ENCODE assay signal across 18 mouse cellular contexts in the genomic region with DNA sequence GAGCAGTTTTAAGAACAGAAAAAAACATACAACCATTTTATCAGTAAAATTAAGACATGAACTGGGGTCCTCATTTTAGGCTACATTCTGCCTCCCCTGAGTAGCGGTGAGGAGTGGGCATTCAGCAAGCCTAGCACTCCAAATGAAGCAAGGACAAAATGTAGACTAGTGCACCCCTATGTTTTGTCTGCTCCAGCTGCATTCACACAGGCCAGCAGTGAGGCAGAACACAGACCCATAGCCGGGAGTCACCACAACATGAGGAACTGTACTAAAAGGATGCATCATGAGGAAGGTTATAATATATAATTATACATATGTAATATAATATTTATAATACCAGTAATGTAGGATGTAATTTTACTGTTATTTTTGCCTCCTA.
DNase-seq lines count a peak whose midpoint lies in the region; ATAC-seq lines count a peak whose summit lies in the region.
"Had no signal": no experiment of that assay in that cellular context is flagged by ENCODE, and none has a peak within 500 bp of the region (broad histone marks: within the 10 kb centered on the region; RNA-seq: fewer than 3 reads in every experiment).

No protein-coding gene starts in this region.

- H3K9me3 ChIP-seq in midbrain, embryonic 11.5 days (ENCODE audit: control insufficient read depth, low read length) = no peaks in the 10 kb centered on the region
- no peaks in the 10 kb centered on the region for H3K9me3 ChIP-seq in midbrain, embryonic 10.5 days (replicated peaks)
- H3K9me3 ChIP-seq in hindbrain, embryonic 12.5 days (replicated peaks) = no peaks in the 10 kb centered on the region
- H3K9me3 ChIP-seq in midbrain, embryonic 14.5 days (ENCODE audit: control insufficient read depth, low read length) = no peaks in the 10 kb centered on the region
- H3K9me3 ChIP-seq: embryonic facial prominence, embryonic 13.5 days; limb, embryonic 13.5 days had no signal

- WGBS in midbrain, embryonic 11.5 days = 80% methylated on average over 2 of the region's 2 CpGs
- WGBS in midbrain, embryonic 10.5 days = 86% methylated on average over 2 of the region's 2 CpGs
- 61% methylated on average over 2 of the region's 2 CpGs for WGBS in hindbrain, embryonic 12.5 days
- 40% methylated on average over 2 of the region's 2 CpGs for WGBS in midbrain, embryonic 14.5 days

- no peak overlapping the region for H3K4me2 ChIP-seq in midbrain, embryonic 11.5 days
- no peak overlapping the region for H3K4me2 ChIP-seq in hindbrain, embryonic 12.5 days (replicated peaks)
- 0 out of 2 replicates have a peak overlapping the region, but pooled peaks have one; percentile 13 for H3K4me2 ChIP-seq in midbrain, embryonic 14.5 days (ENCODE audit: low read length)
- H3K4me2 ChIP-seq: embryonic facial prominence, embryonic 13.5 days; limb, embryonic 13.5 days had no signal

- H3K36me3 ChIP-seq in midbrain, embryonic 11.5 days (ENCODE audit: control insufficient read depth, insufficient read depth, low read length) = no peaks in the 10 kb centered on the region
- no peaks in the 10 kb centered on the region for H3K36me3 ChIP-seq in midbrain, embryonic 10.5 days
- no peaks in the 10 kb centered on the region for H3K36me3 ChIP-seq in hindbrain, embryonic 12.5 days
- H3K36me3 ChIP-seq in midbrain, embryonic 14.5 days (ENCODE audit: control insufficient read depth, insufficient read depth, low read length) = no peaks in the 10 kb centered on the region
- H3K36me3 ChIP-seq: embryonic facial prominence, embryonic 13.5 days; limb, embryonic 13.5 days had no signal

- H3K27me3 ChIP-seq in midbrain, embryonic 11.5 days (ENCODE audit: control insufficient read depth, insufficient read depth, low read length) = no peaks in the 10 kb centered on the region
- H3K27me3 ChIP-seq in midbrain, embryonic 10.5 days (ENCODE audit: low read depth, poor library complexity, severe bottlenecking) = no peaks in the 10 kb centered on the region
- no peaks in the 10 kb centered on the region for H3K27me3 ChIP-seq in hindbrain, embryonic 12.5 days
- no peaks in the 10 kb centered on the region for H3K27me3 ChIP-seq in midbrain, embryonic 14.5 days (ENCODE audit: control insufficient read depth, insufficient read depth, low read length)
- H3K27me3 ChIP-seq: embryonic facial prominence, embryonic 13.5 days; limb, embryonic 13.5 days had no signal

- intact Hi-C loops in gastrocnemius, postnatal 36 days (cut with DNase I) = no loop called here
- intact Hi-C loops in heart, postnatal 10 days (cut with DNase I) = no loop called here

- peak; percentile 54; the same call in 1 of the 2 replicates for ATAC-seq in midbrain, embryonic 11.5 days (ENCODE audit: low FRiP score)
- peak; percentile 68 for ATAC-seq in hindbrain, embryonic 12.5 days (ENCODE audit: low FRiP score)
- ATAC-seq in midbrain, embryonic 14.5 days (ENCODE audit: low FRiP score, low TSS enrichment) = peak; percentile 80

- no peak overlapping the region for H3K9ac ChIP-seq in midbrain, embryonic 11.5 days (ENCODE audit: low read length)
- H3K9ac ChIP-seq in hindbrain, embryonic 12.5 days = no peak overlapping the region
- no peak overlapping the region for H3K9ac ChIP-seq in midbrain, embryonic 14.5 days (replicated peaks; ENCODE audit: low read length)
- H3K9ac ChIP-seq: embryonic facial prominence, embryonic 13.5 days; limb, embryonic 13.5 days; liver, embryonic 14.5 days had no signal

- peak; percentile 60 for DNase-seq in midbrain, embryonic 11.5 days (ENCODE audit: low spot score, missing footprints)
- no peak for DNase-seq in midbrain, embryonic 10.5 days (ENCODE audit: low spot score)
- DNase-seq in midbrain, embryonic 14.5 days = peak; percentile 33
- no peak for DNase-seq in gastrocnemius, postnatal 36 days
- DNase-seq in heart, postnatal 10 days = no peak
- DNase-seq in thymus, postnatal 25 days = no peak
- DNase-seq: adrenal gland, postnatal 10 days; cerebellum, adult 11-12 months; gastrocnemius, adult 2 months; heart, adult 11 months; kidney, adult 8-10 months; kidney, postnatal 25 days; right cerebral cortex, postnatal 14 days; thymus, postnatal 14 days had no signal

- no peak overlapping the region; the same call in 1 of the 2 replicates for H3K27ac ChIP-seq in midbrain, embryonic 11.5 days (ENCODE audit: low read depth, low read length)
- H3K27ac ChIP-seq in midbrain, embryonic 10.5 days (replicated peaks) = no peak overlapping the region
- peak overlapping the region; percentile 67 for H3K27ac ChIP-seq in hindbrain, embryonic 12.5 days
- peak overlapping the region; percentile 71 for H3K27ac ChIP-seq in midbrain, embryonic 14.5 days (replicated peaks; ENCODE audit: low read depth, low read length)
- H3K27ac ChIP-seq: embryonic facial prominence, embryonic 13.5 days; gastrocnemius, adult 2 months; limb, embryonic 13.5 days; liver, embryonic 14.5 days had no signal

- no peaks in the 10 kb centered on the region for H3K4me1 ChIP-seq in midbrain, embryonic 11.5 days (ENCODE audit: control insufficient read depth, insufficient read depth, low read length)
- H3K4me1 ChIP-seq in midbrain, embryonic 10.5 days = peaks cover 3% of the 10 kb centered on the region; the same call in 1 of the 2 replicates
- H3K4me1 ChIP-seq in hindbrain, embryonic 12.5 days = 0 out of 2 replicates have a peak, but pooled peaks cover 2% of the 10 kb centered on the region
- 0 out of 2 replicates have a peak, but pooled peaks cover 6% of the 10 kb centered on the region for H3K4me1 ChIP-seq in midbrain, embryonic 14.5 days (ENCODE audit: control insufficient read depth, insufficient read depth, low read length)
- H3K4me1 ChIP-seq: embryonic facial prominence, embryonic 13.5 days; limb, embryonic 13.5 days had no signal

- no peak overlapping the region for H3K4me3 ChIP-seq in midbrain, embryonic 11.5 days (ENCODE audit: low read depth, low read length)
- no peak overlapping the region for H3K4me3 ChIP-seq in midbrain, embryonic 10.5 days
- H3K4me3 ChIP-seq in hindbrain, embryonic 12.5 days = no peak overlapping the region
- H3K4me3 ChIP-seq in midbrain, embryonic 14.5 days (replicated peaks; ENCODE audit: low read depth, low read length) = no peak overlapping the region
- H3K4me3 ChIP-seq: embryonic facial prominence, embryonic 13.5 days; gastrocnemius, adult 2 months; limb, embryonic 13.5 days had no signal

Comparison
In these comparisons a context has a peak if more than half of its experiments do, and no peak if none do; other contexts are left out.
1. DNase-seq: peak in midbrain, embryonic 11.5 days (single experiment) and midbrain, embryonic 14.5 days (single experiment); none in midbrain, embryonic 10.5 days (single experiment), gastrocnemius, postnatal 36 days (0 of 2), heart, postnatal 10 days (0 of 2) and thymus, postnatal 25 days (single experiment).
2. H3K27ac ChIP-seq: peak in hindbrain, embryonic 12.5 days (single experiment) and midbrain, embryonic 14.5 days (single experiment); none in midbrain, embryonic 11.5 days (single experiment) and midbrain, embryonic 10.5 days (single experiment).
3. Peak in every context shown above with its lines, with median percentiles within 50 percentile points of each other: ATAC-seq.